Mouse (Mus musculus) liver, postnatal 0 days (tissue): ENCODE results near the gene Vti1a.

Experiments
- CTCF ChIP-seq: sonication (generic); IDR thresholded peaks from 2 replicates; pipeline ENCODE4 v1.5.1; 2016; ENCODE audit warnings: antibody characterized with exemption, low read depth
- EP300 ChIP-seq: IDR thresholded peaks from 2 replicates; pipeline ENCODE4 v1.6.1; 2016; ENCODE audit warnings: antibody characterized with exemption, low read depth, mild to moderate bottlenecking

DNA sequence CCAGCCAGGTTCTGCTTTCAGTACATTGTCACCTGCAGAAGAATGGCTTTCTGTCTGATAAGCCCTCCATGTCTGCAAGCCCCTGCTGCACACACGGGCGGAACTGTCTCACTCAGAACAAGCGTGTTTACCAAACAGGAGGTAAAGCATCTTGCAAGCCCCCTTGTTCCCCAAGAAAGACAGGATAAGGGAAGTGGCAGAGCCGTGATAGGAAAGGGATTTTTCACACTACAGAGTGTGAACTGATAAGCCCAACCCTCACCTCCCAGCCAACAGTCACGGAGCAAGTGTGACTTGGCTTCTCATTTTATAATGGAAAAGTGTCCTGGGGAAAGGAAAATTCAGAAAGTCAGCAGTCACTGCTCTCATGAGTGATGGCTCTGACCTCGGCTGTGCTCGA, 253.0 kb downstream of the Vti1a start:
- TF ChIP-seq CTCF: no peak
- no peak for TF ChIP-seq EP300
